Mouse (Mus musculus) hindbrain, embryonic 14.5 days (tissue): ENCODE measurements around the gene Dguok. TPM values are rescaled to one million over a fixed set of nuclear protein-coding genes. Genes with fewer than 3 reads are reported as not detected.

Experiments used
- ATAC-seq: fragments of 200-750 bp; cut with Nextera tagmentation; 2 replicates; pipeline ENCODE4 v1.8.0; 2017; ENCODE audit warnings: moderate number of reproducible peaks, mild to moderate bottlenecking, moderate TSS enrichment, moderate library complexity; ENCODE audit not compliant: low FRiP score
- DNase-seq: peaks from one replicate; pipeline ENCODE4 v3.0.0-alpha.2; 2015; ENCODE audit warnings: low spot score
- H3K27ac ChIP-seq: fragments of 300-500 bp; sonication (generic); 2 replicates; pipeline ENCODE4 v1.5.1; 2014; ENCODE audit warnings: mild to moderate bottlenecking, moderate library complexity
- H3K27me3 ChIP-seq: fragments of 300-500 bp; sonication (generic); 2 replicates; pipeline ENCODE4 v1.6.1; 2014; ENCODE audit warnings: mild to moderate bottlenecking, low read length, mixed read lengths; ENCODE audit not compliant: control insufficient read depth, insufficient read depth
- H3K36me3 ChIP-seq: fragments of 300-500 bp; sonication (generic); replicated peaks from 2 replicates; pipeline ENCODE4 v1.6.1; 2014; ENCODE audit not compliant: control insufficient read depth, insufficient read depth
- H3K4me1 ChIP-seq: fragments of 300-500 bp; sonication (generic); replicated peaks from 2 replicates; pipeline ENCODE4 v1.6.1; 2014; ENCODE audit warnings: antibody characterized with exemption, low read length, mixed read lengths; ENCODE audit not compliant: control insufficient read depth, insufficient read depth
- H3K4me2 ChIP-seq: fragments of 300-500 bp; sonication (generic); replicated peaks from 2 replicates; pipeline ENCODE4 v1.6.1; 2014; ENCODE audit warnings: mild to moderate bottlenecking, moderate library complexity
- H3K4me3 ChIP-seq: fragments of 300-500 bp; sonication (generic); replicated peaks from 2 replicates; pipeline ENCODE4 v1.5.1; 2014; ENCODE audit warnings: mild to moderate bottlenecking, low read length
- H3K9ac ChIP-seq: fragments of 300-500 bp; sonication (generic); 2 replicates; pipeline ENCODE4 v1.6.1; 2014
- H3K9me3 ChIP-seq: fragments of 300-500 bp; sonication (generic); 2 replicates; pipeline ENCODE4 v1.6.1; 2016; ENCODE audit warnings: low read length; ENCODE audit not compliant: control insufficient read depth
- WGBS: fragments of 180-500 bp; shearing (Covaris S2); extraction: QIAGEN DNeasy Blood & Tissue Kit; methylation state at CpG from one replicate; pipeline ENCODE4 v1.1.7; 2014; 5-methylcytosine and 5-hydroxymethylcytosine counted together
- polyA plus RNA-seq: library from polyadenylated mRNA; unstranded; fragments of >200 nt; fragmentation: Nextera tagmentation; extraction: Ambion mirVana; gene quantifications from 2 replicates; pipeline ENCODE4 v1.2.1, GENCODE M21; 2014

The Dguok gene
- polyA plus RNA-seq, 1 experiment from 2014 or later = 69.2 TPM

- ATAC-seq = no peak
- 14% methylated on average over 3 of the region's 3 CpGs for WGBS
Observed at GRCm38 (mm10) chr6:83440197-83440509, 66.6 kb downstream of the Dguok start.

GRCm38 (mm10) chr6:83439781-83440180 is 67.0 kb downstream of the Dguok start:
- 54% methylated on average over 5 of the region's 5 CpGs for WGBS

More at GRCm38 (mm10) chr6:83440197-83440509, 66.6 kb downstream of the Dguok start:
- Histone ChIP-seq H3K4me1 (peaks cover 85% of the 10 kb centered on the region), H3K9ac (peak overlapping the region; percentile 82), H3K4me3 (peak overlapping the region; percentile 78), H3K4me2 (peak overlapping the region; percentile 79), H3K27ac (peak overlapping the region; percentile 97), H3K36me3 (peaks cover 8% of the 10 kb centered on the region; the same call in 1 of the 2 replicates), H3K9me3 (no peaks in the 10 kb centered on the region), H3K27me3 (no peaks in the 10 kb centered on the region)
- DNase-seq = no peak

GRCm38 (mm10) chr6:83439119-83439767 is 67.5 kb downstream of the Dguok start:
- 64% methylated on average over 13 of the region's 13 CpGs for WGBS
- H3K27ac ChIP-seq = peak overlapping the region; percentile 97
- ATAC-seq = no peak
- peak overlapping the region; percentile 82 for H3K9ac ChIP-seq
- H3K4me3 ChIP-seq = peak overlapping the region; percentile 78
- peaks cover 8% of the 10 kb centered on the region; the same call in 1 of the 2 replicates for H3K36me3 ChIP-seq
- no peak for DNase-seq
- no peaks in the 10 kb centered on the region for H3K9me3 ChIP-seq
- H3K4me1 ChIP-seq = peaks cover 85% of the 10 kb centered on the region
- H3K4me2 ChIP-seq = peak overlapping the region; percentile 79
- no peaks in the 10 kb centered on the region for H3K27me3 ChIP-seq

More at GRCm38 (mm10) chr6:83439781-83440180, 67.0 kb downstream of the Dguok start:
- DNase-seq (no peak), ATAC-seq (no peak)
- no peaks in the 10 kb centered on the region for H3K27me3 ChIP-seq
- H3K4me3 ChIP-seq = peak overlapping the region; percentile 78
- peaks cover 85% of the 10 kb centered on the region for H3K4me1 ChIP-seq
- no peaks in the 10 kb centered on the region for H3K9me3 ChIP-seq
- peak overlapping the region; percentile 79 for H3K4me2 ChIP-seq
- peak overlapping the region; percentile 97 for H3K27ac ChIP-seq
- peaks cover 8% of the 10 kb centered on the region; the same call in 1 of the 2 replicates for H3K36me3 ChIP-seq
- H3K9ac ChIP-seq = peak overlapping the region; percentile 82

DNA sequence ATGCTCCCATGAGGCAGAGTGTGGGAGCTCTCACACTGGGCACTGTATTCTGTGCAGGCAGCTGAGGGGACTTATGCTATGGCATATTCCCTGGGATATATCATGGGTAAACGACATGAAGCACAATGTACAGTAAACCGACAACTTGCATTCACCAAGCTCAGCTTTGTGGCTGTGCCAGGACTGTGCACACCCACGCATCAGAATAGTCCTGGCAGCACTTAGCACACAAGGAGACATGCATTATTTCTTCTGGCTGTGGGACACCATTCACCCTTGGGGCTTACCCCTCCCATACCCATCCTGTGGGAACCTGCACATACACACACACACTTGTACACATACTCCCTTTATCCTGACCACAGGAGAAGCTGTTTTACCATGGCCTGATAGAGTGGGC is 68.2 kb downstream of the Dguok start:
- DNase-seq (no peak), ATAC-seq (no peak)
- peaks cover 84% of the 10 kb centered on the region for H3K4me1 ChIP-seq
- 72% methylated on average over 3 of the region's 3 CpGs for WGBS
- no peaks in the 10 kb centered on the region for H3K27me3 ChIP-seq
- no peak overlapping the region for H3K4me3 ChIP-seq
- H3K9me3 ChIP-seq = no peaks in the 10 kb centered on the region
- peak overlapping the region; percentile 79 for H3K4me2 ChIP-seq
- H3K27ac ChIP-seq = no peak overlapping the region
- peak overlapping the region; percentile 82 for H3K9ac ChIP-seq
- H3K36me3 ChIP-seq = peaks cover 8% of the 10 kb centered on the region; the same call in 1 of the 2 replicates

DNA sequence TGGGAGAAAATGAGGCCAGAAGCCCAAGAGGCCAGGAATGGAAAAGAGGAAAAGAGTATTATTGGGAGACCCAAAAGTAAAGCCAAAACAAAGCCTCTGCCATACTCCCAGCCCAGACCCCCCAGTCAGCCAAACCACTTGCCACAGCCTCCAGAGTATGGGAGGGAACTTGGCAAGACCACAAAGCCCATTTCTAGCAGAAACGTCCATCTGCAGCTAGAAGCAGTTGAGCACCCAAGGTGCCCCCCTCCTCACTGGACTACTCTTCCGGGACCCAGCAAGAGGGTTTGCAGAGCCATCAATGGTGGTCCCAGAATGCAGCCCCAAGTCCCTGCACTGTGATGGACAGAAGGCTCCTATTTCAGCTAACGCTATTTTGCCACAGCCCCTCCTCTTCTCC is 69.0 kb downstream of the Dguok start:
- Histone ChIP-seq H3K9me3 (no peaks in the 10 kb centered on the region), H3K4me2 (peak overlapping the region; percentile 79), H3K4me3 (no peak overlapping the region), H3K27ac (no peak overlapping the region), H3K9ac (no peak overlapping the region), H3K36me3 (peaks cover 8% of the 10 kb centered on the region; the same call in 1 of the 2 replicates), H3K27me3 (no peaks in the 10 kb centered on the region), H3K4me1 (peaks cover 77% of the 10 kb centered on the region)
- WGBS = 30% methylated on average over 3 of the region's 3 CpGs
- ATAC-seq = no peak
- DNase-seq = no peak

- no peak overlapping the region for H3K4me2 ChIP-seq
- H3K27ac ChIP-seq = no peak overlapping the region
- ATAC-seq = no peak
- no peaks in the 10 kb centered on the region for H3K9me3 ChIP-seq
- WGBS = 76% methylated on average over 3 of the region's 3 CpGs
- DNase-seq = no peak
- no peaks in the 10 kb centered on the region for H3K27me3 ChIP-seq
- H3K36me3 ChIP-seq = peaks cover 8% of the 10 kb centered on the region; the same call in 1 of the 2 replicates
- no peak overlapping the region for H3K4me3 ChIP-seq
- H3K4me1 ChIP-seq = peaks cover 75% of the 10 kb centered on the region
- H3K9ac ChIP-seq = no peak overlapping the region
Observed at GRCm38 (mm10) chr6:83437225-83437624, 69.5 kb downstream of the Dguok start.

DNA sequence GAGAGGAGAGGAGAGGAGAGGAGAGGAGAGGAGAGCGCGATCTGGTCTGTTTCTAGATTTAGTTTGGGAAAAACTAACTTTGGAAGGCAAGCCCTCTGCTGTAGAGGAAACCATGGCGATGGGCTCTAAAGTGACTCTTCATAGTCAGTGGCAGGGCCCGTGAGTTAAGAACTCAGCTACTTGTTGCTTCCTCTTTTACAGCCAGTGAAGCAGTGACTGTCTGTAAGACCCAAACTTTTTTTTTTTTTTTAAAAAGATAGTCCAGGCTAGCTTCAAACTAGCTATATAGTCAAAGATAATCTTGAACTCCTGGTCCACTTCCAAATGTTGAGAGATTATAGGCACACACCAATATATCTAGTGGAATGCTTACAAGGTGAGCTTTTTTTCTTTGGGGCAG is 70.2 kb downstream of the Dguok start:
- ATAC-seq (no peak), DNase-seq (no peak)
- Histone ChIP-seq H3K27ac (no peak overlapping the region), H3K9me3 (no peaks in the 10 kb centered on the region), H3K4me3 (no peak overlapping the region), H3K4me1 (peaks cover 70% of the 10 kb centered on the region), H3K27me3 (no peaks in the 10 kb centered on the region), H3K4me2 (no peak overlapping the region), H3K36me3 (peaks cover 8% of the 10 kb centered on the region; the same call in 1 of the 2 replicates), H3K9ac (no peak overlapping the region)
- 80% methylated on average over 4 of the region's 4 CpGs for WGBS

- Histone ChIP-seq H3K27me3 (no peaks in the 10 kb centered on the region), H3K4me3 (no peak overlapping the region), H3K36me3 (peaks cover 8% of the 10 kb centered on the region; the same call in 1 of the 2 replicates), H3K4me1 (peaks cover 65% of the 10 kb centered on the region), H3K4me2 (0 out of 2 replicates have a peak overlapping the region, but pooled peaks have one; percentile 12), H3K27ac (peak overlapping the region; percentile 57), H3K9ac (peak overlapping the region; percentile 17; the same call in 1 of the 2 replicates), H3K9me3 (no peaks in the 10 kb centered on the region)
- ATAC-seq (no peak), DNase-seq (no peak)
- 20% methylated on average over 5 of the region's 5 CpGs for WGBS
Observed at GRCm38 (mm10) chr6:83435174-83435573, 71.6 kb downstream of the Dguok start.

DNA sequence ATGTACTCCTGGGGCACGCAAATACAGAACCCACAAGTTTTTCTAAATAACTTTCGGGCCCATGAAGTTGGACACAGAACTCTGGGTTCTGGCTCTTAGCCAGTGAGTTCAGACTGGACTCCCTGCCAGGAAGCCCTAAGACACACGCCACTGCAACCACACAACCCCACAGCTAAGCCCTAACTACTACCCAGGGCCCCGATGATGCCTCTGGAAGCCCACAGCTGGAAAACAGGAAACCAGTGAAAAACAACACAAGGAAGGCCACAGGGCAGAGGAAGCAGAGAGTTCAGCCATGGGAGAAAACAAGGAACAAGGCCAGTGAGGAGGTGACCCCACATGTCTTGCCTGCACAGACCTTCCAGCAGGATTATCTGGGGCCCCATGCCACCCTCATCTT is 73.2 kb downstream of the Dguok start:
- no peak for ATAC-seq
- Histone ChIP-seq H3K36me3 (peaks cover 13% of the 10 kb centered on the region; the same call in 1 of the 2 replicates), H3K27me3 (no peaks in the 10 kb centered on the region), H3K27ac (no peak overlapping the region), H3K9me3 (no peaks in the 10 kb centered on the region), H3K4me2 (no peak overlapping the region), H3K9ac (no peak overlapping the region), H3K4me1 (peaks cover 57% of the 10 kb centered on the region), H3K4me3 (no peak overlapping the region)
- 84% methylated on average over 4 of the region's 4 CpGs for WGBS
- DNase-seq = no peak
